Mouse (Mus musculus) limb, embryonic 11.5 days (tissue): ENCODE measurements around the gene Syne4. TPM values are rescaled to one million over a fixed set of nuclear protein-coding genes. Genes with fewer than 3 reads are reported as not detected.
A peak's percentile ranks its signal among the peaks of the same experiment; 100 is the strongest.

Experiments
- ATAC-seq: fragments of 200-750 bp; cut with Nextera tagmentation; 2 replicates; pipeline ENCODE4 v1.8.0; 2017; ENCODE audit warnings: low read depth; ENCODE audit not compliant: insufficient number of reproducible peaks, low FRiP score, low TSS enrichment
- DNase-seq: peaks from one replicate; pipeline ENCODE4 v3.0.0-alpha.2; 2015; ENCODE audit warnings: low spot score
- H3K27ac ChIP-seq: fragments of 300-500 bp; sonication (generic); replicated peaks from 2 replicates; pipeline ENCODE4 v1.5.1; 2014; ENCODE audit warnings: low read depth, mild to moderate bottlenecking, low read length
- H3K27me3 ChIP-seq: fragments of 300-500 bp; sonication (generic); 2 replicates; pipeline ENCODE4 v1.6.1; 2014; ENCODE audit warnings: mild to moderate bottlenecking, low read length, mixed read lengths; ENCODE audit not compliant: control insufficient read depth, insufficient read depth
- H3K36me3 ChIP-seq: fragments of 300-500 bp; sonication (generic); 2 replicates; pipeline ENCODE4 v1.6.1; 2014; ENCODE audit warnings: mild to moderate bottlenecking, low read length, moderate library complexity, mixed read lengths; ENCODE audit not compliant: control insufficient read depth, insufficient read depth
- H3K4me1 ChIP-seq: fragments of 300-500 bp; sonication (generic); 2 replicates; pipeline ENCODE4 v1.6.1; 2014; ENCODE audit warnings: low read length, mixed read lengths; ENCODE audit not compliant: control insufficient read depth, insufficient read depth
- H3K4me2 ChIP-seq: fragments of 300-500 bp; sonication (generic); 2 replicates; pipeline ENCODE4 v1.6.1; 2014; ENCODE audit warnings: low read depth, mild to moderate bottlenecking, moderate library complexity; ENCODE audit not compliant: severe bottlenecking
- H3K4me3 ChIP-seq: fragments of 300-500 bp; sonication (generic); 2 replicates; pipeline ENCODE4 v1.5.1; 2014; ENCODE audit warnings: low read depth, low read length
- H3K9ac ChIP-seq: fragments of 300-500 bp; sonication (generic); 2 replicates; pipeline ENCODE4 v1.6.1; 2014; ENCODE audit warnings: mild to moderate bottlenecking, low read length
- H3K9me3 ChIP-seq: fragments of 300-500 bp; sonication (generic); 2 replicates; pipeline ENCODE4 v1.6.1; 2016; ENCODE audit warnings: low read length; ENCODE audit not compliant: control insufficient read depth
- WGBS: fragments of 180-500 bp; shearing (Covaris S2); extraction: QIAGEN DNeasy Blood & Tissue Kit; methylation state at CpG from one replicate; pipeline ENCODE4 v1.1.7; 2014; 5-methylcytosine and 5-hydroxymethylcytosine counted together
- polyA plus RNA-seq: library from polyadenylated mRNA; unstranded; fragments of >200 nt; fragmentation: Nextera tagmentation; extraction: Ambion mirVana; gene quantifications from 2 replicates; pipeline ENCODE4 v1.2.1, GENCODE M21; 2014

Gene Syne4
- polyA plus RNA-seq, 1 experiment from 2014 or later, result 75.3 TPM

GRCm38 (mm10) chr7:30327140-30327539, 12.5 kb downstream of the Syne4 start:
- WGBS, result 69% methylated on average over 15 of the region's 15 CpGs
- no peaks in the 10 kb centered on the region for H3K4me1 ChIP-seq
- no peak overlapping the region for H3K9ac ChIP-seq
- no peak for ATAC-seq
- H3K27ac ChIP-seq, result no peak overlapping the region
- H3K4me3 ChIP-seq, result no peak overlapping the region
- no peaks in the 10 kb centered on the region for H3K9me3 ChIP-seq
- no peaks in the 10 kb centered on the region for H3K36me3 ChIP-seq
- H3K4me2 ChIP-seq, result no peak overlapping the region
- no peaks in the 10 kb centered on the region for H3K27me3 ChIP-seq
- DNase-seq, result no peak

GRCm38 (mm10) chr7:30328379-30328778, 13.8 kb downstream of the Syne4 start:
- 55% methylated on average over 10 of the region's 10 CpGs for WGBS
- ATAC-seq (no peak), DNase-seq (no peak)
- no peak overlapping the region for H3K4me3 ChIP-seq
- H3K4me2 ChIP-seq, result no peak overlapping the region
- no peaks in the 10 kb centered on the region for H3K27me3 ChIP-seq
- no peak overlapping the region for H3K27ac ChIP-seq
- H3K4me1 ChIP-seq, result no peaks in the 10 kb centered on the region
- H3K9me3 ChIP-seq, result no peaks in the 10 kb centered on the region
- no peaks in the 10 kb centered on the region for H3K36me3 ChIP-seq
- H3K9ac ChIP-seq, result no peak overlapping the region

- no peak overlapping the region for H3K9ac ChIP-seq
- no peaks in the 10 kb centered on the region for H3K9me3 ChIP-seq
- H3K27me3 ChIP-seq, result no peaks in the 10 kb centered on the region; the same call in 1 of the 2 replicates
- ATAC-seq (peak; percentile 73; the same call in 1 of the 2 replicates), DNase-seq (peak; percentile 81)
- no peaks in the 10 kb centered on the region for H3K4me1 ChIP-seq
- 7% methylated on average over 13 of the region's 13 CpGs for WGBS
- H3K4me2 ChIP-seq, result no peak overlapping the region; the same call in 1 of the 2 replicates
- H3K27ac ChIP-seq, result no peak overlapping the region
- H3K4me3 ChIP-seq, result no peak overlapping the region
- H3K36me3 ChIP-seq, result no peaks in the 10 kb centered on the region
These were observed 17.3 kb downstream of the Syne4 start for GRCm38 (mm10) chr7:30331887-30332286.

- no peak overlapping the region for H3K4me3 ChIP-seq
These were observed 18.1 kb downstream of the Syne4 start for GRCm38 (mm10) chr7:30332622-30333259.

GRCm38 (mm10) chr7:30333436-30333835, 18.8 kb downstream of the Syne4 start:
- WGBS, result 77% methylated on average over 4 of the region's 4 CpGs
- Histone ChIP-seq H3K27ac (no peak overlapping the region), H3K36me3 (no peaks in the 10 kb centered on the region), H3K27me3 (no peaks in the 10 kb centered on the region; the same call in 1 of the 2 replicates), H3K4me3 (no peak overlapping the region), H3K4me2 (no peak overlapping the region), H3K9me3 (no peaks in the 10 kb centered on the region), H3K4me1 (no peaks in the 10 kb centered on the region), H3K9ac (no peak overlapping the region)
- DNase-seq (no peak), ATAC-seq (no peak)

More at GRCm38 (mm10) chr7:30332622-30333259, 18.1 kb downstream of the Syne4 start:
- ATAC-seq, result no peak
- Histone ChIP-seq H3K9me3 (no peaks in the 10 kb centered on the region), H3K36me3 (no peaks in the 10 kb centered on the region), H3K4me2 (no peak overlapping the region), H3K27me3 (no peaks in the 10 kb centered on the region; the same call in 1 of the 2 replicates), H3K4me1 (no peaks in the 10 kb centered on the region), H3K27ac (no peak overlapping the region), H3K9ac (no peak overlapping the region)
- DNase-seq, result no peak
- 70% methylated on average over 18 of the region's 18 CpGs for WGBS

- Histone ChIP-seq H3K27me3 (no peaks in the 10 kb centered on the region; the same call in 1 of the 2 replicates), H3K4me2 (no peak overlapping the region), H3K36me3 (no peaks in the 10 kb centered on the region), H3K4me3 (no peak overlapping the region), H3K27ac (no peak overlapping the region), H3K9ac (no peak overlapping the region), H3K4me1 (no peaks in the 10 kb centered on the region), H3K9me3 (no peaks in the 10 kb centered on the region)
- no peak for ATAC-seq
- WGBS, result 58% methylated on average over 5 of the region's 5 CpGs
- DNase-seq, result no peak
These were observed 20.0 kb downstream of the Syne4 start for GRCm38 (mm10) chr7:30334563-30334962.

- 75% methylated on average over 6 of the region's 6 CpGs for WGBS
- H3K4me3 ChIP-seq, result no peak overlapping the region
- H3K4me2 ChIP-seq, result no peak overlapping the region
- ATAC-seq, result no peak
- H3K9ac ChIP-seq, result no peak overlapping the region
- H3K9me3 ChIP-seq, result no peaks in the 10 kb centered on the region
- DNase-seq, result no peak
- H3K36me3 ChIP-seq, result no peaks in the 10 kb centered on the region
- no peak overlapping the region for H3K27ac ChIP-seq
- H3K27me3 ChIP-seq, result no peaks in the 10 kb centered on the region; the same call in 1 of the 2 replicates
- no peaks in the 10 kb centered on the region for H3K4me1 ChIP-seq
These were observed 21.1 kb downstream of the Syne4 start for GRCm38 (mm10) chr7:30335688-30336087.

GRCm38 (mm10) chr7:30336384-30336783, 21.8 kb downstream of the Syne4 start:
- Histone ChIP-seq H3K36me3 (no peaks in the 10 kb centered on the region), H3K9ac (no peak overlapping the region), H3K4me1 (no peaks in the 10 kb centered on the region), H3K27ac (no peak overlapping the region), H3K4me3 (no peak overlapping the region), H3K4me2 (no peak overlapping the region), H3K27me3 (no peaks in the 10 kb centered on the region; the same call in 1 of the 2 replicates), H3K9me3 (no peaks in the 10 kb centered on the region)
- 4% methylated on average over 9 of the region's 9 CpGs for WGBS
- DNase-seq (peak; percentile 91), ATAC-seq (no peak; the same call in 1 of the 2 replicates)
